Mouse (Mus musculus) hindbrain, embryonic 16.5 days (tissue): ENCODE measurements around the gene Sirpa. TPM values are rescaled to one million over a fixed set of nuclear protein-coding genes. Genes with fewer than 3 reads are reported as not detected.
A peak's percentile ranks its signal among the peaks of the same experiment; 100 is the strongest.

Experiments used
- ATAC-seq: fragments of 200-750 bp; cut with Nextera tagmentation; 2 replicates; pipeline ENCODE4 v1.8.0; 2017; ENCODE audit warnings: moderate TSS enrichment, moderate library complexity
- H3K27ac ChIP-seq: fragments of 300-500 bp; sonication (generic); 2 replicates; pipeline ENCODE4 v1.5.1; 2014; ENCODE audit warnings: low read depth, mild to moderate bottlenecking, control low read depth, low read length, moderate library complexity
- H3K27me3 ChIP-seq: fragments of 300-500 bp; sonication (generic); replicated peaks from 2 replicates; pipeline ENCODE4 v1.6.1; 2014; ENCODE audit warnings: low read length; ENCODE audit not compliant: control insufficient read depth, insufficient read depth
- H3K36me3 ChIP-seq: fragments of 300-500 bp; sonication (generic); 2 replicates; pipeline ENCODE4 v1.6.1; 2014; ENCODE audit warnings: mild to moderate bottlenecking, low read length, moderate library complexity, mixed read lengths; ENCODE audit not compliant: control insufficient read depth, insufficient read depth
- H3K4me1 ChIP-seq: fragments of 300-500 bp; sonication (generic); 2 replicates; pipeline ENCODE4 v1.6.1; 2014; ENCODE audit warnings: low read depth, low read length; ENCODE audit not compliant: control insufficient read depth, insufficient read depth
- H3K4me2 ChIP-seq: fragments of 300-500 bp; sonication (generic); 2 replicates; pipeline ENCODE4 v1.6.1; 2014; ENCODE audit warnings: mild to moderate bottlenecking, low read length, control low read depth, moderate library complexity
- H3K4me3 ChIP-seq: fragments of 300-500 bp; sonication (generic); 2 replicates; pipeline ENCODE4 v1.5.1; 2014; ENCODE audit warnings: mild to moderate bottlenecking, low read length, control low read depth, moderate library complexity
- H3K9ac ChIP-seq: fragments of 300-500 bp; sonication (generic); 2 replicates; pipeline ENCODE4 v1.6.1; 2014; ENCODE audit warnings: low read depth, mild to moderate bottlenecking, control low read depth, low read length, moderate library complexity
- H3K9me3 ChIP-seq: fragments of 300-500 bp; sonication (generic); 2 replicates; pipeline ENCODE4 v1.6.1; 2014; ENCODE audit warnings: mild to moderate bottlenecking, low read length, moderate library complexity; ENCODE audit not compliant: control insufficient read depth
- WGBS: fragments of 180-500 bp; shearing (Covaris S2); extraction: QIAGEN DNeasy Blood & Tissue Kit; methylation state at CpG from one replicate; pipeline ENCODE4 v1.1.7; 2014; 5-methylcytosine and 5-hydroxymethylcytosine counted together
- polyA plus RNA-seq: library from polyadenylated mRNA; unstranded; fragments of >200 nt; fragmentation: Nextera tagmentation; extraction: Ambion mirVana; gene quantifications from 2 replicates; pipeline ENCODE4 v1.2.1, GENCODE M21; 2015

Sirpa gene
- polyA plus RNA-seq, 1 experiment from 2014 or later: 31.9 TPM

DNA sequence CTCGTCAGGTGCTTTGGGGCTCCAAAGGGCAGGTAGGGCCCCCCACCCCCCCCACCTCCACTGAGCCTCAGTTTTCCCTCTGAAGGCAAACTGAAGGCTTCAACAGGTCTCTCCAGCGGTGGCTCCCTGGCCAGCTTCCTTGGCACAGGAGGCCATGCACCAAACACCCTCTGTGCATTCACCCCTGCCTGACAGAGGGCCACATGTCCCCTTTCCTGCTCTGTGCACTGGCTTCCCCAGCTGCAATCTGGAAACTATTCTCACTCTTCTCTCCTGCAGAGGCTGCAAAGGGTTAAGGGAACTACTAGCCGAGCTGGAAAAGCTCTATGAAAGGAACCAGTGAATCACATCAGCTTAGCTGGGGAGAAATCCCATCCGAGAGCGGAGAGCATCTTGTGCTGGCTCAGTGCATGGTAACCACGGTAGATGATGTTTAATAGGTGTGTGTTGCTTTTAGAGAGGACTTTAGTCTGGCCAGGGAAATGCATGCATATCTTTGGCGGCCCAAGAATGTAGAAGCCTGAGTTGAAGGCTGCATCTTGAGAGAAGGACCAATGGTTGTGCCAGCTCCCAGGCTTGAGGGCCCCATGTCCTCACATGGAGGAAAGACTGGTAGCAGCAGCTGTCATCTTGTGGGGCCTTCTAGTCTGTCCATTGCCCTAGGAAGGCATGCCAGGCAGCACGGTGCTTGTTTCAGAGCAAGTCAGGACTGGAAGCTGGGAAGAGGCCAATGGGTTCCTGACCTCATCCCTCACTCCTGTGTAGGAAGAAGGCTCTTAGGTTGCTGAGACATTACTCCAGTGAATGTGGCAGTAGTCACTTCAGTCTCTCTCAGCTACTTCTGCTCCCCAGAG lies 6.8 kb downstream of the Sirpa start:
- Histone ChIP-seq H3K4me3 (no peak overlapping the region), H3K9me3 (no peaks in the 10 kb centered on the region), H3K4me2 (no peak overlapping the region), H3K36me3 (no peaks in the 10 kb centered on the region), H3K27me3 (no peaks in the 10 kb centered on the region), H3K9ac (no peak overlapping the region), H3K4me1 (peaks cover 6% of the 10 kb centered on the region), H3K27ac (no peak overlapping the region)
- ATAC-seq: no peak
- 57% methylated on average over 8 of the region's 8 CpGs for WGBS

DNA sequence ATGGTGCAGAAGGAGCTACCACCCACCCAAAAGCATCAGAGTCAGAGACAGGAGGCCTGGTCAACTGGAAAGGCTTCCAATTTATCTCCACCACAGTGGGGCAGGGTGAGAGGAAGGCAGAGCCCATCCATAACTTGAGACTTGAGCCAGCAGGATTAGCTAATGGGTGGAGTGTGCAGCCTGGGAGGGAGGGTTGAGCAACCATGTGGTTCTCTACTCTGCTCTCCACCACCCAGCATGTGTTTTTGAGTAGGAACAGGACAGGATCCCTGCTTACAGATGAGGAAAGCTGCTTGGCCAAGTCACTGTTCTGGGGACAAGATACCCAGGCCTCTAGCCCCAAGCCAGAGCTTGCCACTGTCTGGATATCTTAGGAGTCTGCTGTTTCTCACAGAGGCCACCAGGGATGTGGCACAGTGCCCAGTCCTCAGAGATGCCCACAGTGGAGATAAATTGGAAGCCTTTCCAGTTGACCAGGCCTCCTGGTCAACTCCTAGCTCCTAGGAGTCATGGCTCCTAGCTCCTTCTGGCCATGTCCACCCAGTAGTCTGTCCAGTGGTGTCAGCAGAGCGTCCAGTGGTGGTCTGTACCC lies 8.5 kb downstream of the Sirpa start:
- Histone ChIP-seq H3K4me2 (no peak overlapping the region), H3K9ac (no peak overlapping the region), H3K36me3 (no peaks in the 10 kb centered on the region), H3K4me3 (no peak overlapping the region), H3K27ac (no peak overlapping the region), H3K27me3 (no peaks in the 10 kb centered on the region), H3K9me3 (no peaks in the 10 kb centered on the region), H3K4me1 (peaks cover 10% of the 10 kb centered on the region)
- ATAC-seq: no peak
- 94% methylated on average over 1 of the region's 1 CpGs for whole genome bisulfite sequencing

DNA sequence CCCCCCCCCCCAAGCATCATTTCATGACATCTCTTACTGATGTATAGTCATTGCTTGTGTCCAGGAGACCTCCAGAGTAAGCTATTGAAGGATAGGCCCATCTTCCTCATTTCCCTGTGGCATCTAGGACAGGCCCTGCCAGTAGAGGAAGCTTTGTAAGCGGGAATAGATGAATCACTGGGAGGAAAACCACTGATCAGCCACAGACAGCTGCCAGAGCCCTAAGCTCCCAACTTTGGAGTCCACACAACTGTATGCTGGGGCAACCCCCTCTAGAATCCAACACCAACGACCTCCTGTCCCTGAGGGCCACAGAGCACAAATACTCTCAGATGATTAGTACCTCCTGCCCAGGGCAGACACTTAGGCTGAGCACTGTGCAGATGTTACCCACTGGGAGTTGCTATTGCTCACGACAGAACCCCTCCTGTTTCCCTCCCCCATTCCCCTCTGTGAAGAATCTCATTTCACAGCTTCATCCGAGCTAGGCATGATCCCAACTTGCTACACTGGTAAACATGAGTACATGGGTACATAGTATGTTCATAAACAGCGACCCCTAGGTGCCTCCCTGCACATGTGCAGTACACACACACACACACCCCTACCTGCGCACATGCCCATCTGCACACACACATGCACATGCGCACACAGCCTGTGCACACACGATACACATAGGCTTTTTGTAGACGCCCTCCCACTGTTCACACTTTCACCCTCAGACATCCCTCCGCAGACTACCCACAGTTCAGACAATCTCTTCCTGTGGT lies 9.4 kb downstream of the Sirpa start:
- Histone ChIP-seq H3K36me3 (no peaks in the 10 kb centered on the region), H3K4me3 (no peak overlapping the region), H3K9me3 (no peaks in the 10 kb centered on the region), H3K4me2 (no peak overlapping the region), H3K27me3 (no peaks in the 10 kb centered on the region), H3K27ac (no peak overlapping the region), H3K9ac (no peak overlapping the region), H3K4me1 (peaks cover 15% of the 10 kb centered on the region)
- ATAC-seq: no peak
- WGBS: 79% methylated on average over 10 of the region's 10 CpGs

DNA sequence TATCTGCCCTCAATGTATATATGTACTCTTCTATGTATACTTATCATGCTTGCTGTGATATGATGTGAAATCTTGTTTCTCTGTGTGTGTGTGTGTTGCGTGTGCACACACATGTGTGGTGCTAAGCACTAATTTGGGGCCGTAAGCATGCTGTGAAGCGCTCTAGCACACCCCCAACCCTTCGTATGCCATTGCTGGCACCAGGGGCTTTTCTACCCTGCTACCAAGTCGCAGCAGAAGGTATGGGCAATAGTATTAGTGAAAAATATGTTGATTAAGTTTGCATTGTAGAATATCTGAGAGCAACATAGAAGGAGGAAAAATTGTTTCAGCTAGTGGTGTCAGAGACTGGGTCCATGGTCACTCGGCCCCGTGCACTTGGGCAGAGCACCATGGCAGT lies 10.2 kb downstream of the Sirpa start:
- Histone ChIP-seq H3K9ac (no peak overlapping the region), H3K36me3 (no peaks in the 10 kb centered on the region), H3K4me1 (peaks cover 15% of the 10 kb centered on the region), H3K27me3 (no peaks in the 10 kb centered on the region), H3K9me3 (no peaks in the 10 kb centered on the region), H3K4me2 (no peak overlapping the region), H3K4me3 (no peak overlapping the region), H3K27ac (no peak overlapping the region)
- WGBS: 95% methylated on average over 7 of the region's 7 CpGs
- no peak for ATAC-seq

DNA sequence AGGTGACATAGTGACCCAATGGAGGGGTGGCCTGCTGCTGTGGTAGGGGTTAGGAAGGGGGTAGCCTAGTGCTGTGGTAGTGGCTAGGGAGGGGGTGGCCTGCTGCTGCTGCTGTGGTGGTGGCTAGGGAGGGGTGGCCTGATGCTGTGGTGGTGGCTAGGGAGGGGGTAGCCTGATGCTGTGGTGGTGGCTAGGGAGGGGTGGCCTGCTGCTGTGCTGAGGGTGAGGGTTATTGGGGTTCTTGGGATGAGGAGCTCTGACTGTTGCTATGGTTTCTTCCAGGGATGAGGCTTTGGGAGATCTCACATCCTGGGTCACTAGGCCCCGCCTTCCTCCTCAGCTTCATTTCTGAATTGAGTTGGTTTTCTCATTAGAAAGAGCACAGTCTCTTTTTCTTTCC lies 10.9 kb downstream of the Sirpa start:
- H3K27ac ChIP-seq: no peak overlapping the region
- no peaks in the 10 kb centered on the region for H3K36me3 ChIP-seq
- no peak overlapping the region for H3K4me3 ChIP-seq
- H3K4me1 ChIP-seq: peaks cover 15% of the 10 kb centered on the region
- no peaks in the 10 kb centered on the region for H3K9me3 ChIP-seq
- no peak overlapping the region for H3K4me2 ChIP-seq
- ATAC-seq: peak; percentile 90
- 92% methylated on average over 1 of the region's 1 CpGs for WGBS
- no peak overlapping the region for H3K9ac ChIP-seq
- no peaks in the 10 kb centered on the region for H3K27me3 ChIP-seq

DNA sequence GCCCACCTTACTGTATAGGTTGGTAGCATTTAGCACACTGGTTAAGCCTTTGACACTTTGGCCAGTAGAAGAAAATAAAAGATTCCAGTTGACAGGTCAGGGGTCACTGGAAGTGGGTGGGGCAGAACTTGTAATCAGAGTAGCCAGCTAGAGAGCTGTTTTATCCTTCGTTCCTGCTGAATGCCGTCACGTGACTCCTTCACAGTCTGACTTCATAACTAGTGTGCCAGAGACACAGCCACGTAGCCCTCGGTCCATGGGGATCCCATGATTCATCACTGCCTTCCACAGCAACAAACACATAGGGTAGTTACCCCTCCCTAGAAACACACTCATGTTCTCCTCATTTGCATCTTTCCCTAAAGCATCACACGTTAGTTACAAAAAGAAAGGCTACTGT lies 11.4 kb downstream of the Sirpa start:
- Histone ChIP-seq H3K4me1 (peaks cover 15% of the 10 kb centered on the region), H3K9ac (no peak overlapping the region), H3K4me2 (no peak overlapping the region), H3K27ac (no peak overlapping the region), H3K9me3 (no peaks in the 10 kb centered on the region), H3K36me3 (0 out of 2 replicates have a peak, but pooled peaks cover 1% of the 10 kb centered on the region), H3K4me3 (no peak overlapping the region), H3K27me3 (no peaks in the 10 kb centered on the region)
- WGBS: 13% methylated on average over 6 of the region's 6 CpGs
- ATAC-seq: no peak

DNA sequence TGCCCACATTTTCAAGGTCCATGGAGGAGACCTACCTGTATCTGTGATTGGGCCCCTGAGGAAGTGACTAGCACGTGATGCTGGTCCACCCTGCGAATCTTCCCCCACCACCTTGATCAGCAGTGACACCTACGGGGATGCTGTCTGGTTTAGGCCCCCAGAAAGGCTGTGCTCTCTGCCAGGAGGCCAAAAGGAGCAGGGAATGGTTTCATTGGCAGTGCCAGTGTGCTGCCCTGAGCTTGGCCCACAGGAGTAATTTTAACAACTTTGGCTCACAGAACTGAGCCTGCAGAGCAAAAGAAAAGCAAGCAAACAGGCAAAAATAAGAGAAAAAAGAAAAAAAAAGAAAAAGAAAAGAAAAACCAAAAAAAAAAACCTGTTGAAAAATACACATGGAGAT lies 13.2 kb downstream of the Sirpa start:
- Histone ChIP-seq H3K4me2 (no peak overlapping the region), H3K27me3 (no peaks in the 10 kb centered on the region), H3K4me1 (peaks cover 9% of the 10 kb centered on the region), H3K36me3 (peaks cover 15% of the 10 kb centered on the region), H3K27ac (no peak overlapping the region), H3K4me3 (no peak overlapping the region), H3K9me3 (no peaks in the 10 kb centered on the region), H3K9ac (no peak overlapping the region)
- ATAC-seq: no peak
- 70% methylated on average over 3 of the region's 3 CpGs for WGBS

DNA sequence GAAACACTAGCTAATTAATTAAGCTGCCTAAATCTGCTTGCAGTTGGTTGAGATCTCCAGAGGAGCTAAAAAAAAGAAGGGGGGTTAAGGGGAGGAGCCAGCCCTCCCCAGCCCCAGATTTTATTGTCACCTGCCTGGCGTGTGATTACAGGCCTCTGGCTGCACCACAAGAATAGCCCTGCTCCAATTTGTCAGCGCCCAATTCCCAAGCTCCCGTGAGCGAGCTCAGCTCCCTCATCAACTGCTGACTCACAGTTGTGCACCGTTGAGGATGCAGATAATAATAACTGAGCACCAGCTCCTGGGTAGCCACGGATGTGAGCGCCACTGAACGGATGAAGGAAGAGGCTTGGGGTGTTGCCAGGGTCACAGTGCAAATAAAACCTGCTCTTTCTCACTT lies 13.6 kb downstream of the Sirpa start:
- ATAC-seq: peak; percentile 3; the same call in 1 of the 2 replicates
- H3K9me3 ChIP-seq: no peaks in the 10 kb centered on the region
- H3K36me3 ChIP-seq: peaks cover 15% of the 10 kb centered on the region
- H3K4me3 ChIP-seq: no peak overlapping the region
- H3K27me3 ChIP-seq: no peaks in the 10 kb centered on the region
- H3K27ac ChIP-seq: peak overlapping the region; percentile 23; the same call in 1 of the 2 replicates
- H3K4me1 ChIP-seq: peaks cover 9% of the 10 kb centered on the region
- 26% methylated on average over 8 of the region's 8 CpGs for WGBS
- H3K4me2 ChIP-seq: no peak overlapping the region
- H3K9ac ChIP-seq: no peak overlapping the region; the same call in 1 of the 2 replicates

DNA sequence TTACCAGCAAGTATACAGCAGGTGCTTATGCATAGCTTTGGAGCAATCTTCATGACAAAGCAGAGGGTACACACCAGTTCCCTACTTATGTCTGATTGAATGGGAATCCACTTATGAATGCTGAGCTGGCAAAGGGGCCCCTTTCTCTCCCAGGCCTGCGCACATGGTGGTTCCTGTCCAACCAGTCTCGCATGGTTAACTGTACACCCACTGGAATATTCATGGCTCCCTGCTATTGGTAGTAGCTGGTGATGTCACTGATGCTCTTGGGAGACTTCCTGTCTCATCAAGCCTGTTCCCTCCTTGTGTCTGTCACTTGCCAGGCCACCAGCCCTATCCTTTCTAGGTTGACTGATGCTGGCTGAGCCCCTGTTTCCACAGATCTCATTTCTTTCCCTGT lies 14.3 kb downstream of the Sirpa start:
- no peak overlapping the region for H3K9ac ChIP-seq
- no peak for ATAC-seq
- no peaks in the 10 kb centered on the region for H3K9me3 ChIP-seq
- WGBS: 71% methylated on average over 2 of the region's 2 CpGs
- H3K4me2 ChIP-seq: no peak overlapping the region
- H3K36me3 ChIP-seq: peaks cover 15% of the 10 kb centered on the region
- H3K4me1 ChIP-seq: peaks cover 9% of the 10 kb centered on the region
- no peaks in the 10 kb centered on the region for H3K27me3 ChIP-seq
- H3K4me3 ChIP-seq: no peak overlapping the region
- H3K27ac ChIP-seq: no peak overlapping the region
